Mouse (Mus musculus): Measurements from ENCODE around the gene Slc24a3.

- no peak for TF ChIP-seq HCFC1 (IDR thresholded peaks at IDR 0.05; ENCODE audit: low read depth, low read length)
- TF ChIP-seq CTCF (IDR thresholded peaks at IDR 0.05 in 2 of 3, conservative IDR thresholded peaks at IDR 0.05 in 1 of 3; ENCODE audit: control insufficient read depth in 1 of 3, insufficient read depth in 1 of 3, low read depth in 2 of 3, low read length in 3 of 3, poor library complexity in 1 of 3, severe bottlenecking in 1 of 3) = no peak
- TF ChIP-seq POLR2A (IDR thresholded peaks at IDR 0.05; ENCODE audit: control insufficient read depth in 1 of 2, insufficient read depth in 1 of 2, low read depth in 1 of 2, low read length in 2 of 2, poor library complexity in 1 of 2) = no peak
- TF ChIP-seq NRF1 (IDR thresholded peaks at IDR 0.05; ENCODE audit: insufficient read depth, low read depth, low read length, poor library complexity, severe bottlenecking) = no peak
- no peak for TF ChIP-seq CHD2 (IDR thresholded peaks at IDR 0.05; ENCODE audit: low read length)
- no peak for TF ChIP-seq EP300 (IDR thresholded peaks at IDR 0.05; ENCODE audit: low read depth in 1 of 2, low read length in 2 of 2)
- no peak for TF ChIP-seq NELFE (IDR thresholded peaks at IDR 0.05; ENCODE audit: low read depth, low read length)
- no peak for TF ChIP-seq E2F4 (IDR thresholded peaks at IDR 0.05; ENCODE audit: borderline replicate concordance, low read depth, low read length)
- TF ChIP-seq ELF1 (IDR thresholded peaks at IDR 0.05; ENCODE audit: low read depth, low read length) = no peak
Measured at GRCm38 (mm10) chr2:145401240-145401805, 233.8 kb downstream of the Slc24a3 start.
